Mouse (Mus musculus) neural tube, embryonic 11.5 days (tissue): ENCODE measurements around the gene Tmem223. TPM values are rescaled to one million over a fixed set of nuclear protein-coding genes. Genes with fewer than 3 reads are reported as not detected.

Experiments
- ATAC-seq: fragments of 200-750 bp; cut with Nextera tagmentation; 2 replicates; pipeline ENCODE4 v1.8.0; 2017; ENCODE audit warnings: moderate number of reproducible peaks, mild to moderate bottlenecking, moderate TSS enrichment, moderate library complexity; ENCODE audit not compliant: insufficient read depth, low FRiP score, low TSS enrichment
- DNase-seq: peaks from one replicate; pipeline ENCODE4 v3.0.0-alpha.2; 2015; ENCODE audit warnings: low spot score
- H3K27ac ChIP-seq: fragments of 300-500 bp; sonication (generic); 2 replicates; pipeline ENCODE4 v1.5.1; 2014; ENCODE audit warnings: low read depth, mild to moderate bottlenecking, low read length
- H3K27me3 ChIP-seq: fragments of 300-500 bp; sonication (generic); 2 replicates; pipeline ENCODE4 v1.6.1; 2014; ENCODE audit warnings: mild to moderate bottlenecking, low read length, mixed read lengths; ENCODE audit not compliant: control insufficient read depth, insufficient read depth
- H3K36me3 ChIP-seq: fragments of 300-500 bp; sonication (generic); 2 replicates; pipeline ENCODE4 v1.6.1; 2014; ENCODE audit warnings: mild to moderate bottlenecking, low read length, moderate library complexity, mixed read lengths; ENCODE audit not compliant: control insufficient read depth, insufficient read depth
- H3K4me1 ChIP-seq: fragments of 300-500 bp; sonication (generic); 2 replicates; pipeline ENCODE4 v1.6.1; 2014; ENCODE audit warnings: low read length, mixed read lengths; ENCODE audit not compliant: control insufficient read depth, insufficient read depth
- H3K4me2 ChIP-seq: fragments of 300-500 bp; sonication (generic); 2 replicates; pipeline ENCODE4 v1.6.1; 2014; ENCODE audit warnings: low read depth, mild to moderate bottlenecking, moderate library complexity
- H3K4me3 ChIP-seq: fragments of 300-500 bp; sonication (generic); 2 replicates; pipeline ENCODE4 v1.5.1; 2014; ENCODE audit warnings: low read depth, low read length
- H3K9ac ChIP-seq: fragments of 300-500 bp; sonication (generic); 2 replicates; pipeline ENCODE4 v1.6.1; 2014; ENCODE audit warnings: mild to moderate bottlenecking, low read length
- H3K9me3 ChIP-seq: fragments of 300-500 bp; sonication (generic); 2 replicates; pipeline ENCODE4 v1.6.1; 2016; ENCODE audit warnings: low read length; ENCODE audit not compliant: control insufficient read depth
- WGBS: fragments of 180-500 bp; shearing (Covaris S2); extraction: QIAGEN DNeasy Blood & Tissue Kit; methylation state at CpG from one replicate; pipeline ENCODE4 v1.1.7; 2014; 5-methylcytosine and 5-hydroxymethylcytosine counted together
- polyA plus RNA-seq: library from polyadenylated mRNA; unstranded; fragments of >200 nt; fragmentation: Nextera tagmentation; extraction: Ambion mirVana; gene quantifications from 2 replicates; pipeline ENCODE4 v1.2.1, GENCODE M21; 2014

The Tmem223 gene
- polyA plus RNA-seq = 181 and 195 TPM in 2 replicates

- ATAC-seq (peak; percentile 28; the same call in 1 of the 2 replicates), DNase-seq (peak; percentile 84)
- peak within 1 kb of the TSS; percentile 78 for H3K27ac ChIP-seq
- H3K4me2 ChIP-seq = peak within 1 kb of the TSS; percentile 49
- H3K4me1 ChIP-seq = peaks cover 15% of the 10 kb centered on the region
- no peaks in the 10 kb centered on the region for H3K9me3 ChIP-seq
- H3K4me3 ChIP-seq = peak within 1 kb of the TSS; percentile 83
- H3K36me3 ChIP-seq = peaks cover 25% of the 10 kb centered on the region
- WGBS = 21% methylated on average over 29 of the region's 29 CpGs
- H3K27me3 ChIP-seq = no peaks in the 10 kb centered on the region
- H3K9ac ChIP-seq = peak within 1 kb of the TSS; percentile 94
Observed at GRCm38 (mm10) chr19:8770567-8771270, at the start of gene Tmem223. Gene Tmem223 (plus strand): TSS chr19:8770996.

GRCm38 (mm10) chr19:8721378-8721777, 49.4 kb upstream of the Tmem223 start:
- ATAC-seq (no peak), DNase-seq (no peak)
- peaks cover 19% of the 10 kb centered on the region for H3K4me1 ChIP-seq
- no peak overlapping the region for H3K9ac ChIP-seq
- H3K9me3 ChIP-seq = no peaks in the 10 kb centered on the region
- H3K4me3 ChIP-seq = no peak overlapping the region
- H3K27ac ChIP-seq = no peak overlapping the region
- no peak overlapping the region for H3K4me2 ChIP-seq
- peaks cover 6% of the 10 kb centered on the region for H3K36me3 ChIP-seq
- 88% methylated on average over 1 of the region's 1 CpGs for WGBS
- H3K27me3 ChIP-seq = no peaks in the 10 kb centered on the region

GRCm38 (mm10) chr19:8722021-8722420, 48.8 kb upstream of the Tmem223 start:
- Histone ChIP-seq H3K4me1 (peaks cover 19% of the 10 kb centered on the region), H3K4me3 (peak overlapping the region; percentile 88), H3K4me2 (peak overlapping the region; percentile 82), H3K36me3 (peaks cover 6% of the 10 kb centered on the region), H3K9ac (peak overlapping the region; percentile 96), H3K27me3 (no peaks in the 10 kb centered on the region), H3K27ac (no peak overlapping the region), H3K9me3 (no peaks in the 10 kb centered on the region)
- WGBS = 64% methylated on average over 4 of the region's 4 CpGs
- ATAC-seq (no peak), DNase-seq (no peak)

GRCm38 (mm10) chr19:8722559-8722906, 48.3 kb upstream of the Tmem223 start:
- no peaks in the 10 kb centered on the region for H3K9me3 ChIP-seq
- peak overlapping the region; percentile 83 for H3K27ac ChIP-seq
- H3K4me2 ChIP-seq = peak overlapping the region; percentile 82
- WGBS = 0% methylated on average over 5 of the region's 5 CpGs
- H3K4me3 ChIP-seq = peak overlapping the region; percentile 88
- ATAC-seq (peak; percentile 5; the same call in 1 of the 2 replicates), DNase-seq (no peak)
- peaks cover 6% of the 10 kb centered on the region for H3K36me3 ChIP-seq
- H3K4me1 ChIP-seq = peaks cover 19% of the 10 kb centered on the region
- no peaks in the 10 kb centered on the region for H3K27me3 ChIP-seq
- H3K9ac ChIP-seq = peak overlapping the region; percentile 96

DNA sequence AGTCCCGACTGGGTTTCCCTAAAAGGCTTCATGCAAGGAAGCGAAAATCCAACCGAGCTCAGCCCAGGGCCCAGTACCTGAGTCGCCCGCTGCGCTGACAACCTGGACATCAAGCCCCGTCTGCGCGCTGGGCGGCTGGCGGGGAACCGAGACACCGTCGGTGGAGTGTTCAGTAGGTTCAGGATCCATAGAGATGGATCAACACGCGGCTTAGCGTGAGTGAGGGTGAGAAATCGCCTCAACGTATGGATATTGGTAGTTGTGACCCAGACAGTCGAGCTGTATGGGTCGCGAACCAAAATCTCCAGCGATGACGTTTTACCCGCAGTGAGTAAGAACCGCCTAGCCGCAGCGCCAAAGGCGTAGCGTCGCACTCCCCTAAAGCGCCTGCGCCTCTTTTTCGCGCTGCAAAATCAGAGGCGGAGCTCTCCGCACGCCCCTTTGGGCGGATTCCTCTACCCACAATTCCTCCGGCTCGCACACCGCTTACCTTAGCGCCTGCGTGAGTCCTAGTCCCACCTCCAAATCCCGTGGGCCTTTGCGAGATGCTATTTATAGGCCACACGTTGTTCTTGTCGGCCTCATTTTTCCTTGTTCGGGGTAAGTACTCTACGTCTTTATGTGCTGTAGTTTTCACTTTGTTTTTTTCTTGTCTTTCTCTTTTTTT, 47.8 kb upstream of the Tmem223 start, which contains the start of gene Slc3a2:
Slc3a2 (minus strand) TSS at position 463 of the 667 bp plus-strand sequence.
- peak; percentile 90 for ATAC-seq
- WGBS = under 1% methylated on average over 50 of the region's 50 CpGs
- H3K27me3 ChIP-seq = no peaks in the 10 kb centered on the region
- no peaks in the 10 kb centered on the region for H3K9me3 ChIP-seq
- peaks cover 19% of the 10 kb centered on the region for H3K4me1 ChIP-seq
- peaks cover 6% of the 10 kb centered on the region for H3K36me3 ChIP-seq
- H3K27ac ChIP-seq = peak within 1 kb of the TSS; percentile 83
- peak; percentile 97 for DNase-seq
- H3K4me3 ChIP-seq = peak within 1 kb of the TSS; percentile 88
- peak within 1 kb of the TSS; percentile 96 for H3K9ac ChIP-seq
- peak within 1 kb of the TSS; percentile 82 for H3K4me2 ChIP-seq

GRCm38 (mm10) chr19:8723574-8724346, 47.0 kb upstream of the Tmem223 start:
- Histone ChIP-seq H3K4me2 (peak overlapping the region; percentile 82), H3K36me3 (peaks cover 6% of the 10 kb centered on the region), H3K27me3 (no peaks in the 10 kb centered on the region), H3K27ac (peak overlapping the region; percentile 65), H3K4me3 (peak overlapping the region; percentile 88), H3K9me3 (no peaks in the 10 kb centered on the region), H3K4me1 (peaks cover 19% of the 10 kb centered on the region), H3K9ac (peak overlapping the region; percentile 96)
- under 1% methylated on average over 20 of the region's 20 CpGs for WGBS
- ATAC-seq (no peak), DNase-seq (peak; percentile 26)

- Histone ChIP-seq H3K36me3 (peaks cover 6% of the 10 kb centered on the region), H3K9me3 (no peaks in the 10 kb centered on the region), H3K27ac (peak overlapping the region; percentile 65; the same call in 1 of the 2 replicates), H3K27me3 (no peaks in the 10 kb centered on the region), H3K4me2 (peak overlapping the region; percentile 82), H3K4me1 (peaks cover 19% of the 10 kb centered on the region), H3K9ac (peak overlapping the region; percentile 96), H3K4me3 (peak overlapping the region; percentile 88)
- DNase-seq (no peak), ATAC-seq (no peak)
- 1% methylated on average over 2 of the region's 2 CpGs for WGBS
Observed at GRCm38 (mm10) chr19:8724392-8724791, 46.4 kb upstream of the Tmem223 start.

- no peak for ATAC-seq
- no peaks in the 10 kb centered on the region for H3K27me3 ChIP-seq
- H3K9me3 ChIP-seq = no peaks in the 10 kb centered on the region
- peaks cover 19% of the 10 kb centered on the region for H3K4me1 ChIP-seq
- DNase-seq = no peak
- peaks cover 6% of the 10 kb centered on the region for H3K36me3 ChIP-seq
- H3K27ac ChIP-seq = no peak overlapping the region
- H3K4me3 ChIP-seq = peak overlapping the region; percentile 88
- H3K4me2 ChIP-seq = peak overlapping the region; percentile 82
- WGBS = 54% methylated on average over 4 of the region's 4 CpGs
- H3K9ac ChIP-seq = peak overlapping the region; percentile 96
Observed at GRCm38 (mm10) chr19:8725081-8725613, 45.6 kb upstream of the Tmem223 start.
